Mouse (Mus musculus) embryo, embryonic 10 days (tissue): ENCODE data around the gene Pcbp2.

Experiments
- DNase-seq: peaks from one replicate; pipeline ENCODE4 v3.0.0-alpha.2; 2015; ENCODE audit warnings: low spot score

The Pcbp2 gene

DNA sequence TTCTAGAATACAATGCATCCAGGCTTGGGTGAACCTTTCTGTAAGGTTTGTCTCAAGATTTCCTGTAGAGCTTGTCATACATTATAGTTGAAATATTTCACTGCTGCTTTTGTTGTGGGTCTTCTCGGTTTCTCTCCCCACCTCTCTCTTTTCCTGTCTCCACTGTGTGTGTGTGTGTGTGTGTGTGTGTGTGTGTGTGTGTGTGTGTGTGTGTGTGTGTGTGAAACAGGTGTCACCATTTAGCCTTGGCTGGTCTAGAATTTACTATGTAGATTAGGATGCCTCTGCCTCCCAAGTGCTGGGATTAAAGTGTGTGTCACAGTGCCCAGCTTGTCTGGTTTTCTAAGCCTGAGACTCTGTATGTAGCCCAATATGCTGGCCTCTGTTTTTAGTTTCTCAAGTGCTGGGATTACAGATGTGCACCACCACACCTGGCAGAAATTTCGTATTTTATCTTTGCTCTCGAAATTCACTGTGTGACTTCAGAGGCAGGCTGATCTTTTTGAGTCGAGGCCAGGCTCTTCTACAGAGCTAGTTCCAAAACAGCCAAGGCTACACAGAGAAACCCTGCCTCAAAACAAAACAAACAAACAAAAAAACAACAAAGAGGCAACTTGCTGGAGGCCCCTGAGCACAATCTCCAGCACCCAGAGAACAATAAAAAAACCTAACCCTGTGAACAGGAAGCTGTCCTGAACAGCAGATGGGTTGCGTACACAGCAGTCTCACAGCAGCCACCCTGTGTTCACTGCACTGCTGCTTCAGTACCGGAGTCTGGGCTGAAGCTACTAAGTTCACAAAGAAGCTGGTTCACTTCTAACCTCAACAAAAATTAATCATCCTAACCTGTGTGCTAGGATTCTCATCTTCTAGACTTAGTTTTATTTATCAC, 56.0 kb downstream of the Pcbp2 start:
- DNase-seq: no peak

DNA sequence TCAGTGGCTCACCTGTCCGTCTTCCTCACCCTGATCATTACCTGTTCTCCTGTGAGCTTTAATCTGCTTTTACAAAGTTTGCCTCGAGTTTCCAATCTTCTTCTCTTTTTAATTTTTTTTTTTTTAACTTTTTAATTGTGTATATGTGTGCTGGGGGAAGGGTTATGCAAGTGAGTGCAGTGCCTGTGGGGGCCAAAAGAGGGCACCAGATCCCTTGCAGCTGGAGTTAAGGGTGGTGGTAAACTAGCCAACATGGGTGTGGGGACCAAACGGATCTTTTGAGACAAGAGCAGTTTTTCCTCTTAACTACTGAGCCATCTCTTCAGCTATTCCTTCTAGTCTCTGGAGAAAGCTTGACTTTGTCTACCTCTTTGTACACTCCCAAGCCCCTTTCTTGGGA, 57.6 kb downstream of the Pcbp2 start:
- no peak for DNase-seq

DNA sequence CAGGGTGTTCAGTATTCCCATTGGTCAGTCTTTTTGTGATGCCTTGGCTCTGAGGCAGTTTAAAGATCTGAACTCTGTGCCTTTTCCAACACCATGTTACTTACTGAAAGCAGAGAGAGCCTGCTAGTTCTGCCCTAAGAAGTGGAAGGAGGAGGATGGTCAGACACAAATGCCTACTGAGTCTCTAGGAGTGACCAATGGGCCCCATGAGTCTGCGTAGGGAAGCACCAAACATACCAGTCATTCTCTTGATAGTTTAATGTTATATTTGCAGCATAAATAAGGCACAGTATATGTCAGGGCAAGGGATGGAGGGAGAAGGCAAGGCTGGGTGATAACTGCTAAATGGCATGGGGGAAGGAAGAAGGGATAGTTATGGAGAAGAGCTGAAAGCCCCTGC, 58.1 kb downstream of the Pcbp2 start:
- no peak for DNase-seq

DNA sequence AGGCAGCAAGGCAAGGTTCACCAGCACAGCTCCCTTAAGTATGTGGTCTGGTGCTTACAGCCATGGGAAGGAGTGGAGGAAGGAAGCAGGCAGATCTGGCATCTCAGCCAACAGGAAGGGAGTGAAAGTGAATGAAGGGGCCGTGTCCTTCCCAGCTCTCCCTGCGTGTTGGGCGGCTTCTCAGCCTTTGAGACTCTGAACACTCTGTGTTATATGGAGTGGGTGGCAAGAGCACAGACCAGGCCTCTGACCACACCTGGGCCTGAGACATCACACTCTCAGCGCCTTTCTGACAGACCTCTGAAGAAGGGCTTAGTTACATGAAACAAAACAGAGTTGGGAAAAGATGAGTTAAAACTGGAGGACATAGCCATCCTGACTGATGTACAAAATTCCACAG, 60.2 kb downstream of the Pcbp2 start:
- DNase-seq: no peak

DNA sequence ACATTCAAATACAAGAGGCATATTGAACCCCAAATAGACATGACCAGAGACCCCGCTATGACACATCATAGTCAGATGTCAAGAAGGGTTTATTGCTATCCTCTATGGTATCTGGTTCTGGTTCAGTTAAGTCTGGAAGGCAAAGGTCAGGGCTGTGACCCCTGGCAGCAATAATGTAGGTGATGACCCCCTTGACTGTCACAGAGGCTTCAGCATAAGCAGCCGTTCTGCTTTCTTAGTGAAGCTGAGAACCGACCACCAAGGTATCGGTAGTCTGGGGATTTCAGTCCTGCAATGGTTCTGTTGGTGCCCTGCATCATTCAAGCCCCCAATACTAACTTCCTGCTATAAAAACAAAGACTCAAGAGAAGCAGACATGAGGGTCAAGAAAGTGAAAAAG, 61.2 kb downstream of the Pcbp2 start:
- DNase-seq: no peak

DNA sequence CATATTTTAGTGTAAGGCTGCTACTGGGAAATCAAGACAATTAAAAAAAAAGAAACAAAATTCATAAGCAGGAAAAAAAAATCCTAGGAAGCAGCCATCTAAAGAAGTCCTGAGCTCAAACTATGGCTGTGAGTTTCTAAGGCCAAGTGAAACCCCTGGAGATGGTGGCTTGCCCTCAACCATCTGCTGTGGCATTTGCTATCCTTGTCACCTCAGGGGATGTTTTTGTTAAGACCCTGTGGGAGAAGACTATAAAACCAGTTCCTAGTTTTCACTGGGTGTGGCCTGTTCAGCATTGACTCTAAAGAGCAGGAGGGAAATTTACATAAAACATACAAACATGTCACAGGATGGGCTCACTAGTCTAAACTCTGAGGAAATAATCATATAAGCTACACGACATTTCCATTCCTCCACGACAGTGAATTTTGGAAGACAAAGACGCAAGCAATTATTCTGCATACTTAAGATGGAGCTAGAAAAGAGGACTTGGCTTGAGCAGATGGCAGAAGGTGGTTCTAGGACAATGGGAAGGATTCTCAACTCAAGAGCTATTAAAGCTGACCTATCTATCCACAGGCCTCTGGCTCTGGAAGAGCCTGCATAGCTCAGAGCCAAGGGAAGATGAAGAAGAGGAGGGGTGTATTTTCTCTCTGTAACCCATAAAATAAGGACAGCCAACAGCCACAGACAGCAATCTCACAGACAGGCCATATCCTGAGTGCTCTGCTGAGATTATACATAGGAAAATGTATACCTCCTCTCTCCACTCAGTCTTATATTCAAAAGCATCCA, 62.0 kb downstream of the Pcbp2 start:
- DNase-seq: no peak

DNA sequence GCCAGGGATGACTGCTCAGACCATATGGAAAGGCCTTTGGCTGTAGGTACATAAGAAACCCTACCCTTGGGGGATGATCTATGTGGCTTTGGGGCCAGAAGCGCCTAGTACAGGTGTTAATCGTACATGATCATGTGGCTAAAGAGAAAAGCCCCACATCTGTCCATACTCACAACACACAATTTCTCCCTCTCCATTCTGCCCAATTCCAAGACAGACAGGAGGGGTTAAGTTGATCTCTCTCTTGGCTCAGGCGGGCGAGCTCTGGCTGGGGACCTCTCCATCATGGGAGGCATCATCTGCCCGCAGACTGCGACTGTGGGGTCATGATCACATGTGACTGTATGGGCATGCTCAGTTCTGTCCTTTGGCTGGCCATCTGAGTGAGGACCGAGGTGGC, 63.6 kb downstream of the Pcbp2 start:
- DNase-seq: no peak

DNA sequence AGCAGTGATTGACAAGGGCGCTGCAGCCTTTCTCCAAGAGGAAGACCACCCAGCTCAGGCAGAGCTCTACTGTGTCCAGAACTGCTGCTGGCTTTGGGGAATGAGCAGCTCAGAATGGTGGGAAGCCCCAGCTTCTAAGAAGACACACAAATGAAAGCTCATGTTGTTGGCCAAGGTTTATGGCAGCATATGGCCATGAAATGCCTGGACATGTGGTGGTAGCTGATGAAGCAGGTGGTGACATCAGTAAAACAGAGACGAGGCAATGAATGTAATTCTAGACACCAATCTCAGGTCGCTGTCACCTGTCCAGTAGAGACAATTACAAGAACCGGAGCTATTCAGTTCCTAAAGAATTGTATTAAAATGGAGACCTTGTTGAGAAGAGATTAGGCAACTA, 74.5 kb downstream of the Pcbp2 start:
- DNase-seq: no peak

DNA sequence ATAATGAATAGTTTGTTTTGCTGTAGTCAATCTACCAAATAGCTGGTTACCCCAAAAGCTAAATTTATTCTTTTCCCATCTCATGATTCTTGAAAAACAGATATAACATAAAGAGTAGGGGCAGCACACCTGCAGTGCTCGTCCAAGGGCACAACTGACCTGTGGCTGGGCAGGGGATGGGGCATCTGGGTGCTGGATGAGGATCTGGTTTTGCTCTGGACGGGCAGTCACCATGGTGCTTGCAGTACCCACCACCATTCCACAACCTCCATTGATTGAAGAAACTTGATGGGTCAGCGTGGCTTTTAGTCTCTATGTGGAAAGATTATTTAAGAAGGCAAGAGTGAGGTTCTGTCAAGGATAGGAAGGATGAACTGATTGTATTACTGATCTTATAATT, 75.9 kb downstream of the Pcbp2 start:
- DNase-seq: no peak

DNA sequence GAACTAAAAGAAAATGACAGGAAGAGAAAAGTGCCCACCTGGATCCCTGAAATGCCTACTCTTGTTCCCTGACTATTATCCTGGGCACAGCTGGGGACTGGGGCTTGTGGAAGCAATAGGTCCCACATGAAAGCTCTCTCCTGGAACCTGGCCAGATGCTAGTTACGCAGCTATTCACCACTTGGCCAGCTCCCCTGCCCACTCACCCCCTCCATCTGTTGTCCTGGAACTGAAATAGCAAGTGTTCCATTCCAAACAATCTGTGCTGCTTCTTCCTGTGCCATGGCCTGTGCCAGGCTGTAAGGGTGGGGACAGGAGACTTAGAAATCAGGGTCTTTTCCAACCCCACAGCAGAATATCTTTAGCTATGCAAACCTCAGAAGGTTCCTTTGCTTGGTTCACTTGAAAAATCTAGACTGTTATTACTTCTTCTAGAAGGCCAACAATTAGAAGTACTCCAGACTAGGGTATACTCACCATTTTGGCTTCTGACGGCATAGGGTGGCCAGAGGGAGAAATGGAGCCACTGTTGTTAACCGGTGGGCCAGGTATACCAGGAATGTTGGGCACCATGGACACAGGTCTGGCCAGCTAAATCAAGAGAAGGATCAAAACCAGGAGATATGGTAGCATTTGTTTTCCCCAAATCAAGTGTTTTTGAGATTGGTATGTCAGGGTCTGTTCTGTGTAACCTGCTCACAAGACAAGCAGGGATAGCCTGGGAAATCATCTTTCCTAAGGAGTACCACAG, 76.5 kb downstream of the Pcbp2 start:
- no peak for DNase-seq

DNA sequence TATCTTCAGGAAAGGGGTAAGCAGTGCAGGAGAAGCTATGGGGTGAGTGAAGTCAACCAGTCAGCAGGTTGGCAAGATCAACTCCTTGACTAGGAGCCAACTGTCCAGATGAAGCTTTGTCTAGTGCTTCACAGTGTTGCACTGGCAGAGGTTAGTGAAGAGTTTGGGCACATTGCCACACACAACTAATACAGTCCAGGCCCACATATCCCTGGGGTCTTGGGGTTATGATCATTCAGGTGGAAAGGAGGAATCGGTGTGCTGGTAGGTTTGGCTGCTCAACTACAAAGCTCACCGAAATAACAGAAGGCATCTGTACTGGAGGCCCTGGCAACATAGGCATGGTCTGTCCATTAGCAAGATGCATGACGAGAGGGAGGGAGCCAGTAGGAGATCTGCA, 77.1 kb downstream of the Pcbp2 start:
- DNase-seq: no peak
